Comparison of ENCODE assay signal across 17 mouse cellular contexts in genomic region chr2:172924961-172925360, GRCm38 (mm10). TPM values are rescaled to one million over a fixed set of nuclear protein-coding genes. Genes with fewer than 3 reads are reported as not detected.
DNase-seq lines count a peak whose midpoint lies in the region; ATAC-seq and TF ChIP-seq lines count a peak whose summit lies in the region.
"Had no signal": no experiment of that assay in that cellular context is flagged by ENCODE, and none has a peak within 500 bp of the region (broad histone marks: within the 10 kb centered on the region; RNA-seq: fewer than 3 reads in every experiment).

No protein-coding gene starts in this region.

- no peaks in the 10 kb centered on the region for H3K36me3 ChIP-seq in intestine, embryonic 14.5 days (ENCODE audit: control insufficient read depth, insufficient read depth, low read length)
- H3K36me3 ChIP-seq in intestine, postnatal 0 days (ENCODE audit: control insufficient read depth, insufficient read depth): no peaks in the 10 kb centered on the region
- H3K36me3 ChIP-seq: embryonic facial prominence, embryonic 15.5 days; midbrain, embryonic 15.5 days had no signal

- H3K4me2 ChIP-seq in intestine, embryonic 14.5 days (ENCODE audit: low read length): no peak overlapping the region
- H3K4me2 ChIP-seq in intestine, postnatal 0 days (replicated peaks; ENCODE audit: low read depth): no peak overlapping the region
- H3K4me2 ChIP-seq: embryonic facial prominence, embryonic 15.5 days; liver, embryonic 11.5 days; midbrain, embryonic 15.5 days had no signal

- ATAC-seq in intestine, embryonic 14.5 days (replicated peaks; ENCODE audit: low FRiP score, low TSS enrichment, low read depth): peak; percentile 52
- ATAC-seq in intestine, postnatal 0 days: no peak
- ATAC-seq: midbrain, embryonic 15.5 days had no signal

- peak; percentile 69 for DNase-seq in intestine, embryonic 14.5 days (ENCODE audit: low spot score)
- peak; percentile 49 for DNase-seq in embryo, embryonic 9.5 days (ENCODE audit: extremely low spot score)
- peak; percentile 93 for DNase-seq in forelimb bud, embryonic 11.5 days (ENCODE audit: low read depth, low spot score)
- peak; percentile 85 for DNase-seq in retina, postnatal 1 day
- DNase-seq in cerebellum, postnatal 10 days: no peak
- DNase-seq in layer of hippocampus, adult 8-10 months (ENCODE audit: low spot score in 2 of 2): no peak
- DNase-seq: cerebellum, adult 11-12 months; kidney, adult 18-20 months; lung, postnatal 14 days; right cerebral cortex, postnatal 25 days had no signal

- H3K4me3 ChIP-seq in intestine, embryonic 14.5 days (ENCODE audit: low read depth, low read length): no peak overlapping the region
- no peak overlapping the region for H3K4me3 ChIP-seq in intestine, postnatal 0 days (ENCODE audit: low read depth, low read length)
- H3K4me3 ChIP-seq: embryonic facial prominence, embryonic 15.5 days; midbrain, embryonic 15.5 days had no signal

- H3K4me1 ChIP-seq in intestine, embryonic 14.5 days (replicated peaks; ENCODE audit: control insufficient read depth, insufficient read depth, low read length): peaks cover 13% of the 10 kb centered on the region
- peaks cover 3% of the 10 kb centered on the region for H3K4me1 ChIP-seq in intestine, postnatal 0 days (replicated peaks; ENCODE audit: control insufficient read depth, insufficient read depth, low read length)
- H3K4me1 ChIP-seq: midbrain, embryonic 15.5 days had no signal

- H3K27ac ChIP-seq in intestine, embryonic 14.5 days (ENCODE audit: low read depth): peak overlapping the region; percentile 59; the same call in 1 of the 2 replicates
- H3K27ac ChIP-seq in intestine, postnatal 0 days (ENCODE audit: low read depth, low read length): no peak overlapping the region
- H3K27ac ChIP-seq: embryonic facial prominence, embryonic 15.5 days; midbrain, embryonic 15.5 days had no signal

- no peaks in the 10 kb centered on the region for H3K9me3 ChIP-seq in intestine, embryonic 14.5 days (ENCODE audit: control insufficient read depth, low read length)
- H3K9me3 ChIP-seq in intestine, postnatal 0 days (ENCODE audit: control insufficient read depth): no peaks in the 10 kb centered on the region
- H3K9me3 ChIP-seq: embryonic facial prominence, embryonic 15.5 days; midbrain, embryonic 15.5 days had no signal

- 29% methylated on average over 6 of the region's 6 CpGs for WGBS in intestine, embryonic 14.5 days
- WGBS in intestine, postnatal 0 days: 53% methylated on average over 6 of the region's 6 CpGs

- H3K9ac ChIP-seq in intestine, embryonic 14.5 days (ENCODE audit: low read length): no peak overlapping the region
- H3K9ac ChIP-seq in intestine, postnatal 0 days (ENCODE audit: low read depth, low read length): no peak overlapping the region
- H3K9ac ChIP-seq: embryonic facial prominence, embryonic 15.5 days; midbrain, embryonic 15.5 days had no signal

- no peaks in the 10 kb centered on the region for H3K27me3 ChIP-seq in intestine, embryonic 14.5 days (replicated peaks; ENCODE audit: control insufficient read depth, insufficient read depth, low read length)
- no peaks in the 10 kb centered on the region for H3K27me3 ChIP-seq in intestine, postnatal 0 days (replicated peaks; ENCODE audit: control insufficient read depth, insufficient read depth, low read length)
- H3K27me3 ChIP-seq: embryonic facial prominence, embryonic 15.5 days; midbrain, embryonic 15.5 days had no signal

- TF ChIP-seq CTCF in intestine, postnatal 0 days (IDR thresholded peaks at IDR 0.05; ENCODE audit: low read depth): no peak

RNA-seq across cellular contexts. Expression of gene Bmp7, which starts 15.2 kb away (rescaled TPM):
- 18.0 and 20.8 TPM in 2 replicates for polyA plus RNA-seq in intestine, embryonic 14.5 days (2014; fragmentation: Nextera tagmentation; extraction: Ambion mirVana)
- 37.6 and 41.1 TPM in 2 replicates for polyA plus RNA-seq in intestine, postnatal 0 days (2015; fragmentation: Nextera tagmentation; extraction: Ambion mirVana)
- total RNA-seq in layer of hippocampus, adult 8-10 months (2022): 1 to 10 TPM; 7.1 to 9.8 (median 8.6) TPM
- total RNA-seq: granulocyte monocyte progenitor cell, adult 5-6 weeks; neutrophil, adult 5-6 weeks had no signal

RNA-seq across cellular contexts. Expression of gene Spo11, which starts 52.5 kb away (rescaled TPM):
- 0.04 TPM in 1 of 2 replicates, not detected in the other for polyA plus RNA-seq in intestine, embryonic 14.5 days (2014; fragmentation: Nextera tagmentation; extraction: Ambion mirVana)
- polyA plus RNA-seq in intestine, postnatal 0 days (2015; fragmentation: Nextera tagmentation; extraction: Ambion mirVana): 0.04 TPM in 1 of 2 replicates, not detected in the other
- total RNA-seq in layer of hippocampus, adult 8-10 months (2022): under 1 TPM in 3 of 4 experiments, not detected in 1; 0.14 to 0.56 (median 0.14) TPM
- total RNA-seq: adrenal gland, postnatal 4 days; granulocyte monocyte progenitor cell, adult 5-6 weeks had no signal
- polyA plus RNA-seq: liver, embryonic 11.5 days had no signal

Comparison
In these comparisons a context has a peak if more than half of its experiments do, and no peak if none do; other contexts are left out.
1. DNase-seq: peak in intestine, embryonic 14.5 days (single experiment), embryo, embryonic 9.5 days (single experiment), forelimb bud, embryonic 11.5 days (single experiment) and retina, postnatal 1 day (single experiment); none in cerebellum, postnatal 10 days (0 of 2) and layer of hippocampus, adult 8-10 months (0 of 2).